Mouse (Mus musculus) MEL (cell line): ENCODE measurements around the gene Mtx1. TPM values are rescaled to one million over a fixed set of nuclear protein-coding genes. Genes with fewer than 3 reads are reported as not detected.

Source experiments
- DNase-seq: peaks from one replicate; pipeline ENCODE4 v3.0.0; 2011; ENCODE audit warnings: low read depth, low spot score
- H3K27ac ChIP-seq: 2 replicates; pipeline ENCODE4 v1.5.1; 2012; ENCODE audit warnings: low read depth, mild to moderate bottlenecking, control low read depth, low read length, moderate library complexity; ENCODE audit not compliant: control insufficient read depth
- H3K27me3 ChIP-seq, 2 experiments: fragments of 150-350 bp in 1 of 2; sonication (generic) in 1 of 2; 2 replicates each; pipeline ENCODE4 v1.6.1; 2012; ENCODE audit warnings: low read length in 2 of 2, mild to moderate bottlenecking in 2 of 2, improper control_type of control experiment in 1 of 2, moderate library complexity in 1 of 2; ENCODE audit not compliant: insufficient read depth in 2 of 2, control insufficient read depth in 1 of 2
- H3K36me3 ChIP-seq, 2 experiments: 2 replicates each; pipeline ENCODE4 v1.6.1; 2012 to 2014; ENCODE audit warnings: low read length in 2 of 2, improper control_type of control experiment in 1 of 2, inconsistent platforms in 1 of 2, mild to moderate bottlenecking in 1 of 2; ENCODE audit not compliant: insufficient read depth in 2 of 2, control insufficient read depth in 1 of 2
- H3K4me1 ChIP-seq, 2 experiments: fragments of 150-350 bp in 1 of 2; sonication (generic) in 1 of 2; 2 replicates each; pipeline ENCODE4 v1.6.1; 2012; ENCODE audit warnings: low read length in 2 of 2, improper control_type of control experiment in 1 of 2, mild to moderate bottlenecking in 1 of 2; ENCODE audit not compliant: insufficient read depth in 2 of 2, control insufficient read depth in 1 of 2
- H3K4me3 ChIP-seq, 2 experiments: fragments of 150-350 bp in 1 of 2; sonication (generic) in 1 of 2; 2 replicates each; pipeline ENCODE4 v1.5.1; 2012; ENCODE audit warnings: low read depth in 2 of 2, low read length in 2 of 2, mild to moderate bottlenecking in 2 of 2, moderate library complexity in 2 of 2, control low read depth in 1 of 2, improper control_type of control experiment in 1 of 2; ENCODE audit not compliant: control insufficient read depth in 1 of 2, insufficient read depth in 1 of 2
- H3K79me2 ChIP-seq: 2 replicates; pipeline ENCODE4 v1.6.1; 2012; ENCODE audit warnings: mild to moderate bottlenecking, low read length, moderate library complexity; ENCODE audit not compliant: control insufficient read depth, poor library complexity, insufficient read depth
- H3K9ac ChIP-seq: 2 replicates; pipeline ENCODE4 v1.6.1; 2012; ENCODE audit warnings: low read depth, mild to moderate bottlenecking, control low read depth, low read length, moderate library complexity; ENCODE audit not compliant: control insufficient read depth, poor library complexity, severe bottlenecking
- H3K9me3 ChIP-seq: fragments of 150-350 bp; sonication (generic); replicated peaks from 2 replicates; pipeline ENCODE4 v1.6.1; 2012; ENCODE audit warnings: mild to moderate bottlenecking, low read length, improper control_type of control experiment, moderate library complexity; ENCODE audit not compliant: insufficient read depth
- BHLHE40 ChIP-seq: IDR thresholded peaks from 2 replicates; pipeline ENCODE4 v1.6.1; 2012; ENCODE audit warnings: low read depth, mild to moderate bottlenecking, inconsistent platforms, low read length, improper control_type of control experiment, borderline replicate concordance
- CHD1 ChIP-seq: IDR thresholded peaks from 2 replicates; pipeline ENCODE4 v1.6.1; 2012; ENCODE audit warnings: low read depth, mild to moderate bottlenecking, inconsistent platforms, low read length, improper control_type of control experiment
- E2F4 ChIP-seq: IDR thresholded peaks from 2 replicates; pipeline ENCODE4 v1.6.1; 2011; ENCODE audit warnings: low read depth, low read length, improper control_type of control experiment, borderline replicate concordance
- ELF1 ChIP-seq: IDR thresholded peaks from 2 replicates; pipeline ENCODE4 v1.6.1; 2014; ENCODE audit warnings: low read depth, mild to moderate bottlenecking, inconsistent platforms, low read length, improper control_type of control experiment, moderate library complexity
- EP300 ChIP-seq, 2 experiments: IDR thresholded peaks; 2 replicates each; pipeline ENCODE4 v1.6.1; 2011; ENCODE audit warnings: improper control_type of control experiment in 2 of 2, low read length in 2 of 2, low read depth in 1 of 2, mild to moderate bottlenecking in 1 of 2
- GATA1 ChIP-seq: IDR thresholded peaks from 2 replicates; pipeline ENCODE4 v1.6.1; 2011; ENCODE audit warnings: low read depth, low read length, improper control_type of control experiment
- HCFC1 ChIP-seq: IDR thresholded peaks from 2 replicates; pipeline ENCODE4 v1.6.1; 2012; ENCODE audit warnings: low read depth, mild to moderate bottlenecking, inconsistent platforms, low read length, improper control_type of control experiment, moderate library complexity
- KAT2A ChIP-seq: conservative IDR thresholded peaks from 2 replicates; pipeline ENCODE4 v1.6.1; 2012; ENCODE audit warnings: low read depth, low read length, improper control_type of control experiment, inconsistent platforms
- MAFK ChIP-seq: IDR thresholded peaks from 2 replicates; pipeline ENCODE4 v1.6.1; 2011; ENCODE audit warnings: low read depth, mild to moderate bottlenecking, low read length, improper control_type of control experiment, borderline replicate concordance
- MAZ ChIP-seq: IDR thresholded peaks from 2 replicates; pipeline ENCODE4 v1.6.1; 2012; ENCODE audit warnings: low read depth, mild to moderate bottlenecking, inconsistent platforms, low read length, improper control_type of control experiment
- MXI1 ChIP-seq: IDR thresholded peaks from 2 replicates; pipeline ENCODE4 v1.6.1; 2011; ENCODE audit warnings: mild to moderate bottlenecking, low read depth, low read length, improper control_type of control experiment
- MYB ChIP-seq: IDR thresholded peaks from 2 replicates; pipeline ENCODE4 v1.6.1; 2011; ENCODE audit warnings: mild to moderate bottlenecking, low read depth, low read length, improper control_type of control experiment
- NELFE ChIP-seq: IDR thresholded peaks from 2 replicates; pipeline ENCODE4 v1.6.1; 2011; ENCODE audit warnings: low read depth, low read length, improper control_type of control experiment
- NRF1 ChIP-seq: IDR thresholded peaks from 2 replicates; pipeline ENCODE4 v1.6.1; 2014; ENCODE audit warnings: low read depth, mild to moderate bottlenecking, inconsistent platforms, low read length, improper control_type of control experiment, moderate library complexity; ENCODE audit not compliant: poor library complexity, insufficient read depth, severe bottlenecking
- POLR2AphosphoS2 ChIP-seq: IDR thresholded peaks from 2 replicates; pipeline ENCODE4 v1.6.1; 2011; ENCODE audit warnings: low read length, improper control_type of control experiment
- RAD21 ChIP-seq: IDR thresholded peaks from 2 replicates; pipeline ENCODE4 v1.6.1; 2011; ENCODE audit warnings: mild to moderate bottlenecking, low read depth, low read length, improper control_type of control experiment
- SMC3 ChIP-seq: IDR thresholded peaks from 2 replicates; pipeline ENCODE4 v1.6.1; 2011; ENCODE audit warnings: low read depth, low read length, improper control_type of control experiment
- TAL1 ChIP-seq: IDR thresholded peaks from 2 replicates; pipeline ENCODE4 v1.6.1; 2012; ENCODE audit warnings: mild to moderate bottlenecking, inconsistent platforms, low read length, moderate library complexity, mixed read lengths
- TCF12 ChIP-seq: IDR thresholded peaks from 2 replicates; pipeline ENCODE4 v1.6.1; 2014; ENCODE audit warnings: low read depth, mild to moderate bottlenecking, inconsistent platforms, low read length, improper control_type of control experiment, moderate library complexity
- ZMIZ1 ChIP-seq: IDR thresholded peaks from 2 replicates; pipeline ENCODE4 v1.6.1; 2012; ENCODE audit warnings: low read depth, mild to moderate bottlenecking, inconsistent platforms, low read length, improper control_type of control experiment, moderate library complexity
- polyA plus RNA-seq, 2 experiments: library from polyadenylated mRNA; stranded (reverse) in 1 of 2; unstranded in 1 of 2; fragments of >175 nt in 1 of 2; fragments of >200 nt in 1 of 2; gene quantifications; 2 replicates each; pipeline versions ENCODE4 v1.2.1 to v1.2.4; 2012; ENCODE audit warnings: low replicate concordance in 2 of 2, low read depth in 1 of 2; ENCODE audit not compliant: insufficient read length in 2 of 2, insufficient read depth in 1 of 2, missing spikeins in 1 of 2
- total RNA-seq: library from RNA; depleted of rRNA; stranded (reverse); fragments of 300-350 nt; gene quantifications from 2 replicates; pipeline ENCODE4 v1.2.3, GENCODE M21; 2012

The Mtx1 gene
- total and polyA plus RNA-seq, 3 experiments: 314 to 369 TPM; not detected in 1

DNA sequence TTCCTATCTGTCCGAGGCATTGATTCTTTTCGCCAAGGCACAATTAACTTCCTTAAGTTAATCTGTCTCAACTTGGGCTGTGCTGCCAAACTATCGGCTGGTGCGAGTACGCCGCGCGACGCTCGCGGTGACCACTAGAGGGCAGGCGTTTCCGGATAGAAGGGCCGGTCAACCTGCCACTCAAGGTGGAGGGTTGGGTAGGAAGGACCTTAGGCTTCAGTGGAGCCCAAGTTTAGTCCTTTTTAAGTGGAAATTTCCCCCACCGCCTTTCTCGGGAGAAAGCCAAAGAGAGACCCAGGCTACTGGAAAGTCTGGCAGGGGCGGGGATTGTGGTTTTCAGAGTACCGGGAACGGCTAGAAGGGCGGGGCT lies 1.3 kb upstream of the Mtx1 start (continued):
- TF ChIP-seq TCF12: peak; percentile 41
- no peak for TF ChIP-seq EP300 (IDR thresholded peaks at IDR 0.05; ENCODE audit: low read depth in 1 of 2, low read length in 2 of 2)
- peak; percentile 86 for TF ChIP-seq MAZ
- no peak for TF ChIP-seq CHD1
- 0 out of 2 replicates have a peak, but pooled peaks have one; percentile 35 for TF ChIP-seq BHLHE40
- no peak for TF ChIP-seq POLR2AphosphoS2
- TF ChIP-seq SMC3: peak; percentile 81
- TF ChIP-seq KAT2A: no peak
- no peak for TF ChIP-seq GATA1
- no peak for TF ChIP-seq MAFK

DNA sequence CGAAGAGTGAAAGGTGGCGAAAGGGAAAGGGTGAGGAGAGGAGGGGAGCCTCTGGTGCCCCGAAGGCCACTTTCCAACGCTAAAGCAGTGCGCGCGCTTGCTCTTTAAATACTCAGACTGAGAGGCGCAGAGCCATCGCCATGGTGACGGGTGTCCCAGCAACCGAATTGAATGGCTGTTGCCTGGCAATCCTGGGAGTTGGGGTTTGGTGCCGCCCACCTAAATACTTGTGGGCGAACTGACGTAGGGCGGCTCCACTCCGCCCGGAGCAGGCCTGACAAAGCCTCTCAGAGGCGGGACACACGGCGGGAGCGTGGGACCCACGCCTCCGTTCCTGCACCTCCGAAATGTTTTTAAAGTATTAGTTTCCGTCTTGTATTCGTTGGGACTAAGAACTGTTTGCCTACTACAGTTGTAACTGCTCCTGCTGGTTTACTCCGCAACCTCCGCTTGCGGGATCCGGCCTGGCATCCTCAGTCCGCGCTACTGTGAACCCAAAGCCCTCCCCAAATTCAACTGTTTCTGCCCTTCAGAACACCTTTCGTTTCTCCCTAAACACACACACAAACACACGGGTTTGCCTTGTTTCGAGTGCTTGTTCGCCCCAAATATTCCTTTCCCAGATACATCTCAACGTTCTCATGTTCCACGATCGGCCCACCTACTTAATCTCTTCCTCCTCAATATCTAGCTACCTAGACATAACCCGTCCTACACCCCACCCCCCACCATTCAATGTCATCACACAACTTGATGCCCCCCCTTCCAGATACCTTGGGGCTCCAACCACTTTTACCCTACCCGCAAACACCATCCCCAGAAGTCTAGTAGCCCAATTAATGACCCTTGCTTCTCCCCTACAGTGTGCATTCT lies 655 bp upstream of the Mtx1 start:
- H3K27me3 ChIP-seq: no peaks in the 10 kb centered on the region
- no peak overlapping the region for H3K27ac ChIP-seq
- H3K4me1 ChIP-seq: peaks cover 2 to 8% of the 10 kb centered on the region in 2 experiments; a peak in 3 of 4 replicates
- no peak for TF ChIP-seq EP300 (IDR thresholded peaks at IDR 0.05; ENCODE audit: low read depth in 1 of 2, low read length in 2 of 2)
- TF ChIP-seq NRF1: no peak
- TF ChIP-seq TAL1: no peak
- TF ChIP-seq HCFC1: no peak
- TF ChIP-seq E2F4: no peak
- 0 out of 2 replicates have a peak, but pooled peaks have one; percentile 31 for TF ChIP-seq ELF1
- no peak for TF ChIP-seq NELFE
- TF ChIP-seq BHLHE40: no peak
- no peak for TF ChIP-seq RAD21
- TF ChIP-seq MYB: 0 out of 2 replicates have a peak, but pooled peaks have one; percentile 5
- peak; percentile 24; the same call in 1 of the 2 replicates for TF ChIP-seq MXI1
- no peak for TF ChIP-seq ZMIZ1
- TF ChIP-seq MAFK: no peak
- H3K9me3 ChIP-seq: no peaks in the 10 kb centered on the region
- peaks cover 0 to 2% of the 10 kb centered on the region in 2 experiments; a peak in 1 of 4 replicates for H3K36me3 ChIP-seq
- H3K4me3 ChIP-seq: peak overlapping the region; percentile 65 to 83
- no peaks in the 10 kb centered on the region for H3K79me2 ChIP-seq
- peak; percentile 80 for DNase-seq
- H3K9ac ChIP-seq: peak overlapping the region; percentile 11
